Mouse (Mus musculus) MEL (cell line): ENCODE measurements around the gene Crip2. TPM values are rescaled to one million over a fixed set of nuclear protein-coding genes. Genes with fewer than 3 reads are reported as not detected.
A peak's percentile ranks its signal among the peaks of the same experiment; 100 is the strongest.

ENCODE experiments used
- DNase-seq: peaks from one replicate; pipeline ENCODE4 v3.0.0; 2011; ENCODE audit warnings: low read depth, low spot score
- H3K27ac ChIP-seq: 2 replicates; pipeline ENCODE4 v1.5.1; 2012; ENCODE audit warnings: low read depth, mild to moderate bottlenecking, control low read depth, low read length, moderate library complexity; ENCODE audit not compliant: control insufficient read depth
- H3K27me3 ChIP-seq, 2 experiments: fragments of 150-350 bp in 1 of 2; sonication (generic) in 1 of 2; 2 replicates each; pipeline ENCODE4 v1.6.1; 2012; ENCODE audit warnings: low read length in 2 of 2, mild to moderate bottlenecking in 2 of 2, improper control_type of control experiment in 1 of 2, moderate library complexity in 1 of 2; ENCODE audit not compliant: insufficient read depth in 2 of 2, control insufficient read depth in 1 of 2
- H3K36me3 ChIP-seq, 2 experiments: 2 replicates each; pipeline ENCODE4 v1.6.1; 2012 to 2014; ENCODE audit warnings: low read length in 2 of 2, improper control_type of control experiment in 1 of 2, inconsistent platforms in 1 of 2, mild to moderate bottlenecking in 1 of 2; ENCODE audit not compliant: insufficient read depth in 2 of 2, control insufficient read depth in 1 of 2
- H3K4me1 ChIP-seq, 2 experiments: fragments of 150-350 bp in 1 of 2; sonication (generic) in 1 of 2; 2 replicates each; pipeline ENCODE4 v1.6.1; 2012; ENCODE audit warnings: low read length in 2 of 2, improper control_type of control experiment in 1 of 2, mild to moderate bottlenecking in 1 of 2; ENCODE audit not compliant: insufficient read depth in 2 of 2, control insufficient read depth in 1 of 2
- H3K4me3 ChIP-seq, 2 experiments: fragments of 150-350 bp in 1 of 2; sonication (generic) in 1 of 2; 2 replicates each; pipeline ENCODE4 v1.5.1; 2012; ENCODE audit warnings: low read depth in 2 of 2, low read length in 2 of 2, mild to moderate bottlenecking in 2 of 2, moderate library complexity in 2 of 2, control low read depth in 1 of 2, improper control_type of control experiment in 1 of 2; ENCODE audit not compliant: control insufficient read depth in 1 of 2, insufficient read depth in 1 of 2
- H3K79me2 ChIP-seq: 2 replicates; pipeline ENCODE4 v1.6.1; 2012; ENCODE audit warnings: mild to moderate bottlenecking, low read length, moderate library complexity; ENCODE audit not compliant: control insufficient read depth, poor library complexity, insufficient read depth
- H3K9ac ChIP-seq: 2 replicates; pipeline ENCODE4 v1.6.1; 2012; ENCODE audit warnings: low read depth, mild to moderate bottlenecking, control low read depth, low read length, moderate library complexity; ENCODE audit not compliant: control insufficient read depth, poor library complexity, severe bottlenecking
- H3K9me3 ChIP-seq: fragments of 150-350 bp; sonication (generic); replicated peaks from 2 replicates; pipeline ENCODE4 v1.6.1; 2012; ENCODE audit warnings: mild to moderate bottlenecking, low read length, improper control_type of control experiment, moderate library complexity; ENCODE audit not compliant: insufficient read depth
- BHLHE40 ChIP-seq: IDR thresholded peaks from 2 replicates; pipeline ENCODE4 v1.6.1; 2012; ENCODE audit warnings: low read depth, mild to moderate bottlenecking, inconsistent platforms, low read length, improper control_type of control experiment, borderline replicate concordance
- CHD2 ChIP-seq: IDR thresholded peaks from 2 replicates; pipeline ENCODE4 v1.6.1; 2011; ENCODE audit warnings: low read length, improper control_type of control experiment
- CTCF ChIP-seq, 3 experiments: IDR thresholded peaks in 2 of 3; conservative IDR thresholded peaks in 1 of 3; 2 replicates each; pipeline ENCODE4 v1.5.1; 2011 to 2012; ENCODE audit warnings: low read length in 3 of 3, low read depth in 2 of 3, mild to moderate bottlenecking in 2 of 3, improper control_type of control experiment in 1 of 3, inconsistent platforms in 1 of 3, mixed read lengths in 1 of 3, moderate library complexity in 1 of 3; ENCODE audit not compliant: control insufficient read depth in 1 of 3, insufficient read depth in 1 of 3, poor library complexity in 1 of 3, severe bottlenecking in 1 of 3
- E2F4 ChIP-seq: IDR thresholded peaks from 2 replicates; pipeline ENCODE4 v1.6.1; 2011; ENCODE audit warnings: low read depth, low read length, improper control_type of control experiment, borderline replicate concordance
- ELF1 ChIP-seq: IDR thresholded peaks from 2 replicates; pipeline ENCODE4 v1.6.1; 2014; ENCODE audit warnings: low read depth, mild to moderate bottlenecking, inconsistent platforms, low read length, improper control_type of control experiment, moderate library complexity
- EP300 ChIP-seq, 2 experiments: IDR thresholded peaks; 2 replicates each; pipeline ENCODE4 v1.6.1; 2011; ENCODE audit warnings: improper control_type of control experiment in 2 of 2, low read length in 2 of 2, low read depth in 1 of 2, mild to moderate bottlenecking in 1 of 2
- ETS1 ChIP-seq: IDR thresholded peaks from 2 replicates; pipeline ENCODE4 v1.6.1; 2012; ENCODE audit warnings: low read depth, mild to moderate bottlenecking, inconsistent platforms, low read length, improper control_type of control experiment, moderate library complexity
- GABPA ChIP-seq: IDR thresholded peaks from 2 replicates; pipeline ENCODE4 v1.6.1; 2012; ENCODE audit warnings: low read depth, mild to moderate bottlenecking, inconsistent platforms, low read length, improper control_type of control experiment, moderate library complexity
- GATA1 ChIP-seq: IDR thresholded peaks from 2 replicates; pipeline ENCODE4 v1.6.1; 2011; ENCODE audit warnings: low read depth, low read length, improper control_type of control experiment
- HCFC1 ChIP-seq: IDR thresholded peaks from 2 replicates; pipeline ENCODE4 v1.6.1; 2012; ENCODE audit warnings: low read depth, mild to moderate bottlenecking, inconsistent platforms, low read length, improper control_type of control experiment, moderate library complexity
- KAT2A ChIP-seq: conservative IDR thresholded peaks from 2 replicates; pipeline ENCODE4 v1.6.1; 2012; ENCODE audit warnings: low read depth, low read length, improper control_type of control experiment, inconsistent platforms
- MAFK ChIP-seq: IDR thresholded peaks from 2 replicates; pipeline ENCODE4 v1.6.1; 2011; ENCODE audit warnings: low read depth, mild to moderate bottlenecking, low read length, improper control_type of control experiment, borderline replicate concordance
- MAX ChIP-seq: IDR thresholded peaks from 2 replicates; pipeline ENCODE4 v1.6.1; 2011; ENCODE audit warnings: low read length, improper control_type of control experiment
- MAZ ChIP-seq: IDR thresholded peaks from 2 replicates; pipeline ENCODE4 v1.6.1; 2012; ENCODE audit warnings: low read depth, mild to moderate bottlenecking, inconsistent platforms, low read length, improper control_type of control experiment
- MEF2A ChIP-seq: IDR thresholded peaks from 2 replicates; pipeline ENCODE4 v1.6.1; 2014; ENCODE audit warnings: low read depth, mild to moderate bottlenecking, inconsistent platforms, low read length, improper control_type of control experiment; ENCODE audit not compliant: poor library complexity, insufficient replicate concordance, severe bottlenecking; ENCODE audit errors: extremely low read depth
- MXI1 ChIP-seq: IDR thresholded peaks from 2 replicates; pipeline ENCODE4 v1.6.1; 2011; ENCODE audit warnings: mild to moderate bottlenecking, low read depth, low read length, improper control_type of control experiment
- MYB ChIP-seq: IDR thresholded peaks from 2 replicates; pipeline ENCODE4 v1.6.1; 2011; ENCODE audit warnings: mild to moderate bottlenecking, low read depth, low read length, improper control_type of control experiment
- MYC ChIP-seq: IDR thresholded peaks from 2 replicates; pipeline ENCODE4 v1.6.1; 2011; ENCODE audit warnings: low read depth, mild to moderate bottlenecking, low read length, improper control_type of control experiment, moderate library complexity
- NELFE ChIP-seq: IDR thresholded peaks from 2 replicates; pipeline ENCODE4 v1.6.1; 2011; ENCODE audit warnings: low read depth, low read length, improper control_type of control experiment
- NRF1 ChIP-seq: IDR thresholded peaks from 2 replicates; pipeline ENCODE4 v1.6.1; 2014; ENCODE audit warnings: low read depth, mild to moderate bottlenecking, inconsistent platforms, low read length, improper control_type of control experiment, moderate library complexity; ENCODE audit not compliant: poor library complexity, insufficient read depth, severe bottlenecking
- POLR2A ChIP-seq, 2 experiments: IDR thresholded peaks; 2 replicates each; pipeline ENCODE4 v1.6.1; 2011 to 2012; ENCODE audit warnings: low read length in 2 of 2, mild to moderate bottlenecking in 2 of 2, control low read depth in 1 of 2, improper control_type of control experiment in 1 of 2, low read depth in 1 of 2, moderate library complexity in 1 of 2; ENCODE audit not compliant: control insufficient read depth in 1 of 2, insufficient read depth in 1 of 2, poor library complexity in 1 of 2
- POLR2AphosphoS2 ChIP-seq: IDR thresholded peaks from 2 replicates; pipeline ENCODE4 v1.6.1; 2011; ENCODE audit warnings: low read length, improper control_type of control experiment
- POLR2AphosphoS5 ChIP-seq: IDR thresholded peaks from 2 replicates; pipeline ENCODE4 v1.6.1; 2012; ENCODE audit warnings: low read depth, borderline replicate concordance, mild to moderate bottlenecking, inconsistent platforms, low read length, moderate library complexity, mixed read lengths
- RAD21 ChIP-seq: IDR thresholded peaks from 2 replicates; pipeline ENCODE4 v1.6.1; 2011; ENCODE audit warnings: mild to moderate bottlenecking, low read depth, low read length, improper control_type of control experiment
- RCOR1 ChIP-seq: IDR thresholded peaks from 2 replicates; pipeline ENCODE4 v1.6.1; 2012; ENCODE audit warnings: low read depth, mild to moderate bottlenecking, inconsistent platforms, low read length, improper control_type of control experiment
- SIN3A ChIP-seq: IDR thresholded peaks from 2 replicates; pipeline ENCODE4 v1.6.1; 2012; ENCODE audit warnings: low read length, improper control_type of control experiment, inconsistent platforms
- SMC3 ChIP-seq: IDR thresholded peaks from 2 replicates; pipeline ENCODE4 v1.6.1; 2011; ENCODE audit warnings: low read depth, low read length, improper control_type of control experiment
- TBP ChIP-seq: IDR thresholded peaks from 2 replicates; pipeline ENCODE4 v1.8.0; 2011; ENCODE audit warnings: low read depth, low read length, improper control_type of control experiment
- TCF12 ChIP-seq: IDR thresholded peaks from 2 replicates; pipeline ENCODE4 v1.6.1; 2014; ENCODE audit warnings: low read depth, mild to moderate bottlenecking, inconsistent platforms, low read length, improper control_type of control experiment, moderate library complexity
- UBTF ChIP-seq: IDR thresholded peaks from 2 replicates; pipeline ENCODE4 v1.6.1; 2012; ENCODE audit warnings: low read depth, mild to moderate bottlenecking, inconsistent platforms, low read length, improper control_type of control experiment, moderate library complexity, borderline replicate concordance; ENCODE audit not compliant: insufficient read depth
- USF1 ChIP-seq: IDR thresholded peaks from 2 replicates; pipeline ENCODE4 v1.6.1; 2014; ENCODE audit warnings: low read depth, mild to moderate bottlenecking, inconsistent platforms, low read length, improper control_type of control experiment, moderate library complexity
- USF2 ChIP-seq, 2 experiments: IDR thresholded peaks; 2 replicates each; pipeline ENCODE4 v1.6.1; 2011 to 2012; ENCODE audit warnings: improper control_type of control experiment in 2 of 2, low read length in 2 of 2, borderline replicate concordance in 1 of 2, inconsistent platforms in 1 of 2, low read depth in 1 of 2, mild to moderate bottlenecking in 1 of 2; ENCODE audit not compliant: insufficient read depth in 1 of 2
- ZC3H11A ChIP-seq: IDR thresholded peaks from 2 replicates; pipeline ENCODE4 v1.6.1; 2012; ENCODE audit warnings: low read depth, mild to moderate bottlenecking, inconsistent platforms, low read length, improper control_type of control experiment
- ZMIZ1 ChIP-seq: IDR thresholded peaks from 2 replicates; pipeline ENCODE4 v1.6.1; 2012; ENCODE audit warnings: low read depth, mild to moderate bottlenecking, inconsistent platforms, low read length, improper control_type of control experiment, moderate library complexity
- ZNF384 ChIP-seq: IDR thresholded peaks from 2 replicates; pipeline ENCODE4 v1.6.1; 2012; ENCODE audit warnings: low read depth, mild to moderate bottlenecking, inconsistent platforms, low read length, improper control_type of control experiment
- polyA plus RNA-seq, 2 experiments: library from polyadenylated mRNA; stranded (reverse) in 1 of 2; unstranded in 1 of 2; fragments of >175 nt in 1 of 2; fragments of >200 nt in 1 of 2; gene quantifications; 2 replicates each; pipeline versions ENCODE4 v1.2.1 to v1.2.4; 2012; ENCODE audit warnings: low replicate concordance in 2 of 2, low read depth in 1 of 2; ENCODE audit not compliant: insufficient read length in 2 of 2, insufficient read depth in 1 of 2, missing spikeins in 1 of 2
- total RNA-seq: library from RNA; depleted of rRNA; stranded (reverse); fragments of 300-350 nt; gene quantifications from 2 replicates; pipeline ENCODE4 v1.2.3, GENCODE M21; 2012

Gene Crip2
- total and polyA plus RNA-seq, 3 experiments, result 65.2 to 261 TPM; not detected in 1

DNA sequence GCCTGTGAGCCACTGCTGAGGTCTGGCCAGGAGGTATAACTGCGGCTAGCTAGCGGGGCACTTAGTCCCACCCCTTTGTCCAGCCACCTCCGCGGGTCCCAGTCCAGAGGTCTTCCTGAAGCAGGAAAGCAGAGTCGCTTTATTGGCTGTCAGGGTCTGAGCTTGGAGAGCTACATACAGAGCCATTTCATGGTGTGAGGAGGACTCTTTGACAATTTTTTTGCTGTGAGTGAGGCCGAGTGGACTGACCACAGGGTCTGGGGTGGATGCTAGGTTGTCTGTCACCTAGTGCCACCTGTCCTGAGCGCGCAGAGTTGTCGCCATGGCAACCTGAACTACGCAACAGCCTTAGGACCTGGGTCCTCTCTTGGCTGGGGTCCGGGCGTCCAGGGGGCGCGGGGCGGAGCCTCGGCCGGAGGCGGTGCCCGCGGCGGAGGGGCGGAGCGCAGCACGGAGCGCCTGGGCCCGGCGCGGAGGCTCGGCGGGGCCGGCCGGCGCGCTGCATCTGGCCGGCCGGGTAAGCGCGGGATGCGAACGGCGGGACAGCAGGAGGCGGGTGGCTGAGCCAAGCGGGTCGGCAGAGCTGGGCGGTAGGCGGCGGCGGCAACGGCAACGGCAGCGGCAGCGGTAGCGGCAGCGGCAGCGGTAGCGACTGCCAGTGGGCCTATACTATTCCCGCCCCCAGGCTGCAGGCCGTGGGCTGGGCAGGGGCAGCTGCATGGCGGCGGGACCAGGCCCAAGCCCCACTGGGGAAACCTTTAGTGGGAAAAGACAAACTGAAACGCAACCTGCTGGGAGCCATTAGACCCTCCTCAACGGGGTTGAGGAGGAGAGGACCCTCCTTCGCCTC, 45.6 kb downstream of the Crip2 start, which contains the start of gene Tmem121:
Gene Tmem121 (plus strand): TSS at position 489 of the 850 bp plus-strand sequence.
- Histone ChIP-seq H3K9ac (peak within 1 kb of the TSS; percentile 70), H3K4me3 (peak within 1 kb of the TSS; percentile 49 to 71), H3K27ac (no peak within 1 kb of the TSS), H3K27me3 (peaks cover 8 to 10% of the 10 kb centered on the region in 2 experiments), H3K79me2 (no peaks in the 10 kb centered on the region; the same call in 1 of the 2 replicates), H3K36me3 (peaks cover 0 to 3% of the 10 kb centered on the region in 2 experiments; a peak in 1 of 4 replicates), H3K9me3 (no peaks in the 10 kb centered on the region), H3K4me1 (peaks cover 0 to 5% of the 10 kb centered on the region in 2 experiments; a peak in 2 of 4 replicates)
- DNase-seq, result peak; percentile 61
- TF ChIP-seq HCFC1, result no peak
- no peak for TF ChIP-seq ZC3H11A
- TF ChIP-seq UBTF, result peak; percentile 76; the same call in 1 of the 2 replicates
- TF ChIP-seq CHD2, result no peak
- no peak for TF ChIP-seq KAT2A
- TF ChIP-seq RAD21, result no peak
- TF ChIP-seq TCF12, result 0 out of 2 replicates have a peak, but pooled peaks have one; percentile 14
- peak; percentile 39 to 83; a peak in 3 of 4 replicates for TF ChIP-seq POLR2A (IDR thresholded peaks at IDR 0.05; ENCODE audit: control insufficient read depth in 1 of 2, insufficient read depth in 1 of 2, low read depth in 1 of 2, low read length in 2 of 2, poor library complexity in 1 of 2)
- TF ChIP-seq NELFE, result peak; percentile 68
- peak; percentile 42; the same call in 1 of the 2 replicates for TF ChIP-seq MXI1
- no peak for TF ChIP-seq SMC3
- no peak; the same call in 1 of the 2 replicates for TF ChIP-seq MAZ
- TF ChIP-seq EP300 (IDR thresholded peaks at IDR 0.05; ENCODE audit: low read depth in 1 of 2, low read length in 2 of 2), result no peak
- no peak for TF ChIP-seq USF2 (IDR thresholded peaks at IDR 0.05; ENCODE audit: borderline replicate concordance in 1 of 2, insufficient read depth in 1 of 2, low read depth in 1 of 2, low read length in 2 of 2)
- no peak for TF ChIP-seq ZNF384
- no peak for TF ChIP-seq CTCF (IDR thresholded peaks at IDR 0.05 in 2 of 3, conservative IDR thresholded peaks at IDR 0.05 in 1 of 3; ENCODE audit: control insufficient read depth in 1 of 3, insufficient read depth in 1 of 3, low read depth in 2 of 3, low read length in 3 of 3, poor library complexity in 1 of 3, severe bottlenecking in 1 of 3)
- TF ChIP-seq ETS1, result no peak
- TF ChIP-seq USF1, result no peak
- no peak for TF ChIP-seq E2F4
- no peak for TF ChIP-seq MYB
- no peak for TF ChIP-seq GATA1
- no peak; the same call in 1 of the 2 replicates for TF ChIP-seq SIN3A
- TF ChIP-seq ZMIZ1, result no peak
- no peak for TF ChIP-seq MEF2A
- TF ChIP-seq POLR2AphosphoS2, result no peak
- no peak for TF ChIP-seq ELF1
- TF ChIP-seq MAX, result no peak
- TF ChIP-seq POLR2AphosphoS5, result no peak
- TF ChIP-seq NRF1, result no peak
- no peak for TF ChIP-seq GABPA
- no peak for TF ChIP-seq RCOR1
- no peak for TF ChIP-seq MAFK
- no peak for TF ChIP-seq TBP
- TF ChIP-seq BHLHE40, result no peak
- no peak for TF ChIP-seq MYC
